Mouse (Mus musculus) left cerebral cortex, adult 8-10 months (tissue): Measurements from ENCODE around the gene St8sia1. TPM values are rescaled to one million over a fixed set of nuclear protein-coding genes. Genes with fewer than 3 reads are reported as not detected.

ENCODE experiments used
- DNase-seq, 2 experiments: peaks; one replicate each; pipeline ENCODE4 v3.0.0; 2022; ENCODE audit warnings: low spot score in 2 of 2
- total RNA-seq, 4 experiments: library from RNA; stranded (reverse); gene quantifications; 2 replicates each; pipeline ENCODE4 v1.2.4; 2022

St8sia1 gene
- total RNA-seq, 4 experiments from 2014 or later: 29.4 to 41.0 (median 34.8) TPM

- no peak for DNase-seq
These were observed 15.7 kb upstream of the St8sia1 start for GRCm38 (mm10) chr6:142979665-142980660.

- DNase-seq: no peak
These were observed 13.0 kb upstream of the St8sia1 start for GRCm38 (mm10) chr6:142977221-142977620.

- DNase-seq: no peak
These were observed 9.0 kb upstream of the St8sia1 start for GRCm38 (mm10) chr6:142973289-142973688.

GRCm38 (mm10) chr6:142972205-142972604 is 8.0 kb upstream of the St8sia1 start:
- no peak for DNase-seq

- no peak for DNase-seq
These were observed 3.2 kb upstream of the St8sia1 start for GRCm38 (mm10) chr6:142967407-142967806.

GRCm38 (mm10) chr6:142964531-142965385 is 506 bp upstream of the St8sia1 start:
- peak; percentile 60 to 86 for DNase-seq

- no peak for DNase-seq
These were observed 674 bp downstream of the St8sia1 start for GRCm38 (mm10) chr6:142963480-142964075.

- DNase-seq: no peak
These were observed 1.4 kb downstream of the St8sia1 start for GRCm38 (mm10) chr6:142962881-142963280.

- no peak for DNase-seq
These were observed 1.8 kb downstream of the St8sia1 start for GRCm38 (mm10) chr6:142962476-142962875.

- DNase-seq: no peak
These were observed 2.4 kb downstream of the St8sia1 start for GRCm38 (mm10) chr6:142961721-142962455.

- no peak for DNase-seq
These were observed 7.7 kb downstream of the St8sia1 start for GRCm38 (mm10) chr6:142956556-142956955.

GRCm38 (mm10) chr6:142955281-142955680 is 9.0 kb downstream of the St8sia1 start:
- DNase-seq: no peak

- no peak for DNase-seq
These were observed 11.1 kb downstream of the St8sia1 start for GRCm38 (mm10) chr6:142953189-142953588.

GRCm38 (mm10) chr6:142952361-142952954 is 11.8 kb downstream of the St8sia1 start:
- no peak for DNase-seq

GRCm38 (mm10) chr6:142951564-142952308 is 12.5 kb downstream of the St8sia1 start:
- no peak for DNase-seq

- DNase-seq: no peak
These were observed 13.9 kb downstream of the St8sia1 start for GRCm38 (mm10) chr6:142950354-142950753.

- DNase-seq: peak in 1 of 2 experiments; percentile 66
These were observed 15.3 kb downstream of the St8sia1 start for GRCm38 (mm10) chr6:142948955-142949357.

- no peak for DNase-seq
These were observed 17.2 kb downstream of the St8sia1 start for GRCm38 (mm10) chr6:142947029-142947428.

- no peak for DNase-seq
These were observed 18.0 kb downstream of the St8sia1 start for GRCm38 (mm10) chr6:142946069-142946871.
